Mouse (Mus musculus) left cerebral cortex, adult 2 months (tissue): ENCODE data around the gene Tbx3. TPM values are rescaled to one million over a fixed set of nuclear protein-coding genes. Genes with fewer than 3 reads are reported as not detected.

ENCODE experiments used
- DNase-seq, 2 experiments: peaks; one replicate each; pipeline ENCODE4 v3.0.0; 2021 to 2022; ENCODE audit warnings: low spot score in 2 of 2, mixed read lengths in 1 of 2; ENCODE audit errors: extremely low spot score in 1 of 2
- H3K27ac ChIP-seq: fragments of 200-600 bp; 2 replicates; pipeline ENCODE4 v1.8.1; 2022
- H3K4me3 ChIP-seq: fragments of 200-600 bp; 2 replicates; pipeline ENCODE4 v1.8.1; 2022
- CTCF ChIP-seq: fragments of 200-600 bp; IDR thresholded peaks from 2 replicates; pipeline ENCODE4 v1.8.1; 2022; ENCODE audit warnings: antibody characterized with exemption, mild to moderate bottlenecking, moderate library complexity
- intact Hi-C: fragments of 180-260 bp; cut with DNase I; formaldehyde crosslinking; loops from one replicate; pipeline ENCODE4 v1.15.1; 2025
- total RNA-seq, 2 experiments: library from RNA; stranded (reverse); gene quantifications; 2 replicates each; pipeline ENCODE4 v1.2.3; 2021

The Tbx3 gene
- total RNA-seq, 2 experiments from 2014 or later = 3.1 to 5.5 TPM

DNA sequence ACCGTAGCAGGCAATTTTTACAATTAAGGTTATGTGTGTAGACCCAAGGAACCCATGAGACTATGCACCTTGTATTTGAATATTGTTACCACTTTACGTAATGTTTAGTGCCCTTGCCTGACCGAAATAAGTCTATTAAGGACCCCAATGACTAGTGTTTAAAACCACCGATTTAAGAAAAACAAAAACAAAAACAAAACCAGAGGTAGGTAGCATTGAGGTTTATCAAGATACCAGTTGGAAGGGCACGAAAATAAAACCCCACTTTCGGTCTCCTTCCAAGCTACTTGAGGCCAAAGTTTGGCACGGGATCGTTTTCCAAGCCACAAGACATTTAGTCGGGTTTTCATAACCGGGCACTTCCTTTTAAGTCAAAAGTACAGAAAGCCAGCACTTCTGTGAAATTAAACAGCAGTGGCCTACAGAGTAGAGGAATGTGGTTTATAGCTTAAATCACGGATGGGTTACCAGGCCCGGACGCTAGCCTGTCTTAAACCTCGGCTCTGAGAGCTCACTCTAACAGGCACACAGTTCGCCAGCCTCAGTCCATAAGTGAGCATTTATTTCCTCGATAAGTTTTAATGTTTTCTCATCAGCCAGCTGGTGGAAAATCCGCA, 2.6 kb downstream of the Tbx3 start:
- no peak overlapping the region; the same call in 1 of the 2 replicates for H3K27ac ChIP-seq
- intact Hi-C loops = loop anchor here (5.0 kb wide), 2 partner anchors 164 to 764 kb away; no protein-coding TSS in a partner anchor
- peak overlapping the region; percentile 40 for H3K4me3 ChIP-seq

DNA sequence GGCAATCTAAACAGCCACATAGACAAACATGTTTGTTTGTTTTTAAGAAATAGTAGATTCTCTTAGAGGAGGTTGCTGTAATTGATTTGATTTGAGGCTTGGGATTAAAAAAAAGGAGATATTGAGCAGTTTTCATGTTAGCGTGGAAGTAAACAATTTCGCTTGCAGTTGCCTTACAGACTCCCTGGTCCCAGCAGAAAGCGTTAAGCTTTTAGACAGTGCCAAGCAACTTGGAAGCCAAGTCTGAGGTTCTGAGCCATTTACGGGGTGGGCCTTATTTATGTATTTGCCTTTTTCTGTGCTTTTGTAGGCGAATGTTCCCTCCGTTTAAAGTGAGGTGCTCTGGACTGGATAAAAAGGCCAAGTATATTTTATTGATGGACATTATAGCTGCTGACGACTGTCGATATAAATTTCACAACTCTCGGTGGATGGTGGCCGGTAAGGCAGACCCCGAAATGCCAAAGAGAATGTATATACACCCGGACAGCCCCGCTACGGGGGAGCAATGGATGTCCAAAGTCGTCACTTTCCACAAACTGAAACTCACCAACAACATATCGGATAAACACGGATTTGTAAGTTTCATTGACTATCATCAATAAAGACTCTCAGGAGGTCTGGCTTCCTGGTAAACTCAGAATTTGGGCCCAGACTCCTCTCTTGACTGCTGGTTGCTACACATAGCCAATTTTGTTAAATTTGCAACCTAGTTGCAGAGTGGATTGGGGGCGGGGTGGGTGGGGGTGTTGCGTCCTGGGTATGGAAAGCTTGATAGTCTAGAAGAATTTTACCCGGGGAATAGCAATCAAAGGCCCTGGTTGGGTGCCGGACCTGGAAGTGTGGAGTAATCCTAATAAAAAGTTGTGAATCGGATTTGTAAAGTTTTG, 3.5 kb downstream of the Tbx3 start:
- H3K27ac ChIP-seq = no peak overlapping the region; the same call in 1 of the 2 replicates
- intact Hi-C loops = loop anchor here (5.0 kb wide), 2 partner anchors 163 to 763 kb away; no protein-coding TSS in a partner anchor
- no peak for DNase-seq
- no peak for TF ChIP-seq CTCF
- peak overlapping the region; percentile 40 for H3K4me3 ChIP-seq

More for the DNA sequence above, 2.6 kb downstream of the Tbx3 start:
- no peak for DNase-seq
- no peak for TF ChIP-seq CTCF

DNA sequence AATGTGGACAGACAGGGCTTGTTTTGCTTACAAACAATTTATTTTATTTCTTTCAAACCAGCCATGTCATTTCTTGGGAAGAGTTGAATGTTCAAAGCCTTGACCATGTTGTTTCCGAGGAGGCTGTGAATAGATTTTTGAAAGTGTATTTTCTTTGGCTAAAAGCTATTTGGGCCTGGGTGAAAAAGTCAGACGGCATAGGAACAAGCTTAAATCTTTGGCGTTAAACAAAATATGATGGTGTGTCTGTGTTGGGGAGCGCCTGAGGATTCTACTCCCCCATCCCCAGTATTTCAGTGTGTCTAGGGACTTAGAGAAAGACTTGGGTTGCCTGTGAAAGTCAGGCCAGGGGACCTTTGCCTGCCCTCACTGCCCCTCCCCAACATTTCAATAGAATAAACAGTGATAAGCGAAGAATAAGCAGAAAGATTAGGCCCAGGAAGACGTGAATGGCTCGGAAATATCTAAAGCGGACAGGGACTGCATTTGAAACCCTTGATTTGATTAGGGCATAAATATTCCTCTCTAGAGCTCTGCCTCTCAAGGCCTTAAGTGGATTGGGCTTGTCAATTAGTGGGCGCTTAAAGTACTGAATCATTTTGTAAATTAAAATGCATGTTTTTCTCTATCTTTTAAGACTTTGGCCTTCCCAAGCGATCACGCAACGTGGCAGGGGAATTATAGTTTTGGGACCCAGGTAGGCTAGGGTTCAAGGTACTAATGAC, 4.3 kb downstream of the Tbx3 start:
- no peak for DNase-seq
- peak overlapping the region; percentile 18 for H3K4me3 ChIP-seq
- intact Hi-C loops = loop anchor here (5.0 kb wide), 3 partner anchors 163 to 763 kb away; no protein-coding TSS in a partner anchor
- no peak overlapping the region for H3K27ac ChIP-seq
- no peak for TF ChIP-seq CTCF

DNA sequence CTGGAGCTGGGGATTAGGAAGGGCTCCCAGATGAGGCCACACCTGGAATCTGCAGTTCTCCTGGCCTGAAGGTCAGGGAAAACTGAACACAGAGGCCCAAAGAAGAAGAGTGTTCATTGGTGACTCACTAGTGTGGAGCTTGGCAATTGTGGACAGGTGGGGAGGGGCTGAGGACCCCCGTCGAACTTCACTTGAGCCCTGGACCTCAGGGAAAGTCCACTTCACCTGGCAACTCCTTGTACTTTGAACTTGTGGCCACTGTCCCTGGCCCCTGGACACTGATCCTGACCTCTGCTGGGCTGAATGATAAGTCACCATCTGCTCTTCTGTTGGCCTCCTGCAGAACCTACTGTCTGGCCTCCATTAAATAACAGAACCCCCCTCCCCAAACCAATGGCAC, 5.8 kb downstream of the Tbx3 start:
- H3K4me3 ChIP-seq = no peak overlapping the region
- no peak overlapping the region for H3K27ac ChIP-seq
- no peak for TF ChIP-seq CTCF
- no peak for DNase-seq
- intact Hi-C loops = loop anchor here (5.0 kb wide), 1 partner anchor 746 kb away; no protein-coding TSS in a partner anchor

DNA sequence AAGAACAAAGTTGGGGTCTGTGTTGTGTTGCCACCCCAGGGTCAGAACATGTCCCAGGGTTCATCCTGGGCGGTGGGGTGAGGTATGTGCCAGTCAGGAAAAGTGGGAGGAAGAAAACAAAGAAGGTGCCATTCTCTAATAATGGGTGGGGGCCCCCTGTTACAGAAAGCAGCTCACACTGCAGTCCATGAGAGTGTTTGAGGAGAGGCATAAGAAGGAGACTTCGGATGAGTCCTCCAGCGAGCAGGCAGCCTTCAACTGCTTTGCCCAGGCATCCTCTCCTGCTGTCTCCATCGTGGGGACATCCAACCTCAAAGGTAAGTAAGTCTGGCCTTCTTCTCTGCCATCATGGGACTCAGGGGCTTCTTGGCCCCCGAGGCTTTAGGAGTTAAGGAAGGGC, 8.0 kb downstream of the Tbx3 start:
- TF ChIP-seq CTCF = no peak
- Histone ChIP-seq H3K27ac (no peak overlapping the region), H3K4me3 (no peak overlapping the region)
- no peak for DNase-seq
- intact Hi-C loops = loop anchor here (5.0 kb wide), 1 partner anchor 744 kb away; no protein-coding TSS in a partner anchor

DNA sequence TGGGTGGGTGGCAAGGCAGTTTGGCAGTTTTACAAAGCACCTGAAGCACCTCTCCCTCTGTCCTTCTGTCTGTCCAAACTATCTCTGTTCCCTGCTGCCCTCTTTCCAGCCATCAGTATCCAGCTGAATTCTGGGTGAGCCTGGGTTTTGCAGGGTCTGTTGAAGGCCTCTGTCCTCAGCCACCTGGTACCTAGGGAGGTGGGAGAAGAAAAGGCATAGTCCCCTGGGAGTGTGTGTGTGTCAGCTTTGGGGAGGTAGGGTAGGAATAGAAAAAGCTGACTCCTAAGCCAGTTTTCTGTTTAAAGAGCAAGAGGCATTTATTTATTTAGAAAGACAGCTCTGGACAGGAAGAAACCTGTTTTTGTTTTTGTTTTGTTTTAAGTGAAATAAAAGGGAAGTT, 8.6 kb downstream of the Tbx3 start:
- no peak overlapping the region for H3K4me3 ChIP-seq
- no peak for TF ChIP-seq CTCF
- no peak for DNase-seq
- H3K27ac ChIP-seq = no peak overlapping the region
- intact Hi-C loops = loop anchor here (5.0 kb wide), 1 partner anchor 743 kb away; no protein-coding TSS in a partner anchor

DNA sequence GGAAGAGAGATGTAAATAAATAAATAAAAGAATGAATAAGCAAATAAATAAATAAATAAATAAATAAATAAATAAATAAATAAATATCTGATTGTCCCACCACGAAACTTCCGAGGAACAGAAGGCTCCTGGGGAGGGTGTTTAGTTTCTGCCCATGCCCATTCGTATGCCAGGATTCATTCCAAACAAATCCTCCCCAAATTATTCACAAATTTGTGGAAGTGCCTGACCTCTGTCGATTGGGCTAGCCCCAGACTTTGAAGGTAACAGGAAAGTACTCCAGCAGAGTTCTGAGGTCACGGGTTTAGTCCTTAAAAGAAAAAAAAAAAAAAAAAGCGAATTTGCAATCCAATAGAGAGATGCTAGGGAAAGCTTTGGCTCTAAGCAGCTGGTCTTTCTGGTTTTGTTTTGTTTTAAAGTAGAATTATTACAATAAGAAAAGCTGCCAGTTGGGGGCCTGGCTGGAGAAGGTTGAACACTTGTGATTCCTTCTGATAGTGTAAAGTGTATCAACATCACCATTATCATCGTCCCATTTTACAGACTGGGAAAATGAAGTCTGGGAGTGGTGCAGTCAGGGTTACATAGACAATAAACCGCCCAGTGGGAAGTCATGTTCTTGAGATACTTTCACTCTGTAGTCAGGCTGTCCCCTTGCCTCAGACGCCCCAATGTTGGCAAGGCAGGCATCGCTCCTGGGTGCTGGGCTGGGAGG, 9.3 kb downstream of the Tbx3 start:
- intact Hi-C loops = loop anchor here (5.0 kb wide), 1 partner anchor 743 kb away; no protein-coding TSS in a partner anchor
- TF ChIP-seq CTCF = no peak
- Histone ChIP-seq H3K27ac (no peak overlapping the region), H3K4me3 (no peak overlapping the region)
- DNase-seq = no peak

DNA sequence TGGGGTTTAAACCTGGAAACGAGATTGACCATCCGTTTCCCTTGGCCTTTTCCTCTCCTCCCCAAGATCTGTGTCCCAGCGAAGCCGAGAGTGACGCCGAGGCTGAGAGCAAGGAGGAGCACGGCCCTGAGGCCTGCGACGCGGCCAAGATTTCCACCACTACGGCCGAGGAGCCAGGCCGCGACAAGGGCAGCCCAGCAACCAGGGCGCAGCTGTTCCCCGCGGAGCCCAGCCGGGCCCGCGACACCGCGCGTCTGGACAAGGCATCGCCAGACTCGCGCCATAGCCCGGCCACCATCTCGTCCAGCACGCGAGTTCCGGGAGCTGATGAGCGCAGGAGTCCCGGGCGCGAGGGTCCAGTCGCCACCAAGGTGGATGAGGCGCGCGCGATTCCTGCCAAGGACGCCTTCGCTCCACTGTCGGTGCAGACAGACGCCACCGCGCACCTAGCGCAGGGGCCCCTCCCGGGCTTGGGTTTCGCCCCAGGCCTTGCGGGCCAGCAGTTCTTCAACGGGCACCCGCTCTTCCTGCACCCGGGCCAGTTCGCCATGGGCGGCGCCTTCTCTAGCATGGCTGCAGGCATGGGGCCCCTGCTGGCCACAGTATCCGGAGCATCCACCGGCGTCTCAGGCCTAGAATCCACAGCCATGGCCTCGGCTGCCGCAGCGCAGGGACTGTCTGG, 10.0 kb downstream of the Tbx3 start:
- intact Hi-C loops = no loop called here
- no peak for DNase-seq
- TF ChIP-seq CTCF = no peak
- H3K4me3 ChIP-seq = no peak overlapping the region
- no peak overlapping the region for H3K27ac ChIP-seq

DNA sequence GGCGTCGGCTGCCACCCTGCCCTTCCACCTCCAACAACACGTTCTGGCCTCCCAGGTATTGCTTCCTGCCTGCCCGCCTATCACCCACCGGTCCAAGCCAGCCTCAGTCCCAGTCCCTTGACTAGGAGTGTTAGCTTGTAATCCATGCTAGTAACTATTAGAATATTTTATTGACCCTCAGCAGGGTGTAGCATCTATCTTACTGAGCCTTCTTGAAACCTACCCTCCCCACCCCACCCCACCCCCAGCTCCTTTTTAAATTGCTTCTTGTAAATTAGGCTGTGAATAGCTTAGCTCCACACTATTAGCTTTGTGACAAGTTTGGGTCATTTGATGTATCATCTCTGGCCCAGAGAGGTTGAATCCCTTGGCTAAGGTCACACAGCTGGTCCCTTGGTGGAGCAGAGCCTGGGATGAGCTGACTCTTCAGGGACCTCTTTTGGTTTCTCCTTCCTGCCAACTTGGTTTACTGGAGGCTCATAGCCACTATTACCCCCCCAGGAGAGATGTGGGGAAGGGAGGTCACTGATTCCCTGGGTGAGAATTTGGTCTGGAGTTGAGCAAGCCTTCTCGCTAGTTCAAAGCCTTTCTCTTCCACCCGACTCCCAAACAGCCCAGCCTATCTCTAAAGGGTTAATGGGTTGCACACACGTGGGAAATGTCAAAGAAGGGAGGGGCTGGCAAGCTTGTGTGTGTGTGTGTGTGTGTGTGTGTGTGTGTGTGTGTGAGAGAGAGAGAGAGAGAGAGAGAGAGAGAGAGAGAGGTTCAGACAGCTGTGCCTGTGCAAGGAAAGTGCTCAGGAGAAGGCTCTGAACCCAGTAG, 10.8 kb downstream of the Tbx3 start:
- no peak for TF ChIP-seq CTCF
- Histone ChIP-seq H3K4me3 (no peak overlapping the region), H3K27ac (no peak overlapping the region)
- intact Hi-C loops = no loop called here
- DNase-seq = no peak

DNA sequence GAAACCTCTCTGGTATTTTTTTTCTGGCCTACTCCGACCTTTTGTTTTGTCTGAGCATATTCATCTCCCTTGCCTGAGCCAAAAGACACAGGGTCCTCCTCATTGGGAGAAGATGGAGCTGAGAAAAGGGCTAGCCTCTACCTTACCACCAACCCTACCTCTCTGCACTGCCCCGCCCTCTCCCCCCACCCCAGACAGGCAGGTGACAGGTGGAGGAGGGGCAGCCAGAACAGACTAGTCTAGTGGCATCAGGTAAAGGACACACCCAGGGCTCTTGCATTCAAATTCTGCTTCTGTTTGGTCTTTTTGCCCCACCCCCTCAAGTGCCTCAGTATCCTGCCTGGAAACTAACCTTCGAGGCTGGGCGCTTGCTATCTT, 11.4 kb downstream of the Tbx3 start:
- no peak overlapping the region for H3K4me3 ChIP-seq
- H3K27ac ChIP-seq = no peak overlapping the region
- intact Hi-C loops = no loop called here
- DNase-seq = no peak
- TF ChIP-seq CTCF = no peak
